Mouse (Mus musculus) frontal cortex, postnatal 25 days (tissue): ENCODE data around the gene Myo18b.

Experiments
- DNase-seq, 2 experiments: peaks; one replicate each; pipeline ENCODE4 v3.0.0; 2022; ENCODE audit warnings: low spot score in 2 of 2

The Myo18b gene

GRCm38 (mm10) chr5:112876846-112877390 is 19.2 kb downstream of the Myo18b start:
- DNase-seq, result peak in 1 of 2 experiments; percentile 52

GRCm38 (mm10) chr5:112872999-112873398 is 23.2 kb downstream of the Myo18b start:
- no peak for DNase-seq

- peak; percentile 67 to 71 for DNase-seq
These were observed 25.4 kb downstream of the Myo18b start for GRCm38 (mm10) chr5:112870729-112871128.

GRCm38 (mm10) chr5:112868620-112869019 is 27.5 kb downstream of the Myo18b start:
- no peak for DNase-seq

DNA sequence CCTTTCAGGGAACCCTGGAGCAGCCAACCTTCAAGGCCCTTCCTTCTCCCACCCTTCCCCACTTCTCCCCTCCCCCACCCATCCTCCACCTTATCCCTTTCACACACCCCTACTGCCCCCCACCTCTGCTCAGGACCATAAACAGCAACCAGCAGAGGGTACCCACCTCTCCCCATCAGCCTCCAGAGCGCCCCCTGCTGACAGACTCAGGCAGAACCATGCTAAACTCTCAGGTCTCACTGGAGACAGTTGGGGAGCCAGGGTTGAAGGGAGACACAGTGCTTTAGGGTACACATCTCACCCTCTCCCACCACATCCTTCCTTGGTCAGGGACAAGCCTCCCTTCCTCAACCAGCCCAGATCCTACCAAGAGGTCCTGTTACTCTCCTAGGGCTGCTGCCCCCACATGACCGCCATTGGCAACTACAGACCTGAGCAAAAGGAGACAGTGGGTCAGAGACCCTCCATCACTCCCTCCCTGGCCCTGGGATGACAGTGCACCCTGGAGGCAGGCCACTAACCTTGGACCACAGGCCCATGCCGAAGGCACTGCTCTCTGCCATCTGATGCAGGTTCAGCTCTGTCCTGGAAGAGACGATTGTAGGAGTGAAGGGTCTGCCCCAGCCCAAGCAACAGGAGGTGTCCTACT is 31.3 kb downstream of the Myo18b start:
- DNase-seq, result peak in 1 of 2 experiments; percentile 35

DNA sequence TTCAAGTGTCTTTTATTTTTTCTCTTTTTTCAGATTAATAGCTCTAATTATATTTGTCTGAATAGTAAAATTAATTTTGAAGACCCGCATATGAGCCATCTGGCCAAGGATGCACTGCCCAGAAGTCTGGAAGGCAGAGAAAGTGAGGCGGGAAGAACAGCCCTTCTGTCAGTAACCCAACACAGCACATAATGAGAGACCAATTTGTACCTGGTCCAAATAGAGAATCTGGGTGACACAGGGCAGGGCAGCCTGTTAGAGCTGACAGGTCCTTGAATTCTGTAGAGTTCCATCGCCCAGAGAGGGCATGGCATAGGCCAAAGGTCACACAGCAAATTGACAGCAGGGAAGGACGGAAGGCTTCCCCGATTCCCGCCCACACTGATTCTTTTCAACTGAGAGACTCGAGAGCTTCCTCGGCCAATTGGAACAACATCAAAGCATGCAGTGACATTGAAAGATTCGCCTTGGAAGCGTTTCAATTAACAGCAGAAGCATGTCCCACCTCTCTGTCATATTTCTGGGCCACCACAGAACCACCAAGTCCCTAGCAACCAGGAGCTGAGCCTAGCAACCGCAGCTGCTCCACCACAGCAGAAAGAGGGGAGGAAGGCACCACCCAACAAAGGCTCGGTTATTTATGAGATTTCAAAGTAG is 36.7 kb downstream of the Myo18b start:
- no peak for DNase-seq

GRCm38 (mm10) chr5:112853179-112853578 is 43.0 kb downstream of the Myo18b start:
- DNase-seq, result peak; percentile 24 to 33

GRCm38 (mm10) chr5:112851389-112851788 is 44.8 kb downstream of the Myo18b start:
- no peak for DNase-seq

GRCm38 (mm10) chr5:112848586-112849280 is 47.4 kb downstream of the Myo18b start:
- peak in 1 of 2 experiments; percentile 27 for DNase-seq

- no peak for DNase-seq
These were observed 48.1 kb downstream of the Myo18b start for GRCm38 (mm10) chr5:112847985-112848542.

- DNase-seq, result no peak
These were observed 50.0 kb downstream of the Myo18b start for GRCm38 (mm10) chr5:112846146-112846545.

DNA sequence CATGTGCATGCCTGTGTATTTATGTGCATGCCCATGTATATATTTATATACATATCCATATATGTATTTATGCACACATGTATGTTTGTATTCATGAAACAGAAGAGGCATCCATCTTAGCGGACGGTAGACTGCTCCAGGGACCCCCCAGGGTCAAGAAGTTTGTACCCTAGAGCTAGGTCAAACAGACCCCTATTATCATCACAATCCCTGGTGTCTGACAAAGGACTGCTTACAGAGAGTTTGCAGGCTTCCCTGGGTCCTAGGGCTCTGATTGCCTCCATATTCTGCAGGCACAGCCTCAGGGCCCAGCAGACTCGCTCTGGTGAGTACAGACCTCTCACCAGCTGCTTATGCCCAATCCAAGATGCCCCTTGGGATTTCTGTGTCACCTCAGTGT is 51.7 kb downstream of the Myo18b start:
- no peak for DNase-seq

DNA sequence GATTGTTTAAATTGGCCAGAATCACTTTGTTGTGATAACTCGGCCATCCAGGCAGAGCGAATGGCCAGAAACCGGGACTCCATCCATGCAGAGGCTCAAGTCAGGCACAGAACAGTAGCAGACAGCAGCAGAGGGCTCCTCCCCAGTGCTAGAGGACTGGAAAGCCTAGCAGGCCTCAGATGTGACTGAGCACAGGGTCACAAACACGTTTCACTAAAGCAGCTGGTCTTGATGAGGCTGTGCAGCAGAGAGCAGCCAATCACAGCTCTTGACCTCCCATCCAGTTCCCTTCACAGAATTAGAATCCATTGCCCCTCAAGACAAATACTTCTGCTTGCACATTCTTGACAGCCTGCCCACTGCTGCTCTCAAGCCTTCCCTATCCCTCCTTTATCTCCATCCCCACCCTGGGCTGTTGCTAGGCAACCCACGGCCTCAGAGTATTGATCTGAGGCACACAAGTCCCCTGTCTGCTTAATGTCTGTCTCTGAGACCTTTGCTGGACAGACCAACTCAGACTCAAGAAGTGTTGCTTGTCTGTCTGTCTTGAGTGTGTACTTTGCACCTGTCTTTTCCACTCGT is 52.4 kb downstream of the Myo18b start:
- no peak for DNase-seq

- DNase-seq, result no peak
These were observed 53.5 kb downstream of the Myo18b start for GRCm38 (mm10) chr5:112842696-112843095.

DNA sequence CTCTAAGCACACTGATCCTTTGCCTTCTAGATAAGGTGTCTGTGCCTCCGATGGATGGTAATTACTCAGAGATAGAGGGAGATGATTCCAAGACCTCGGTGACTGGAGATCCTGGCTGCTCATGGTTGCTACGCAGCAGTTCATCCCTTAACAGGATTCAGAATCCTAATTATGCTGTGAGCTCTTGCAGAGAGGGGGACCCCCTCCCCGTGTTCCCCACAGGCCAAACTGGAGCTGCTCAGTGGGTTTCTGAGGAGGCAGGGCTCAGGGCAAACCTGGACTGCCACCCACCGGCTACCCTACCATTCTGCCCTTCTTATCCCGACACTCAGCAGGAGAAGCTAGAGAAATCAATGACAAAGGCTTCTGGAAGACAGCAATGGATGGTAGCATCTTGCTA is 54.3 kb downstream of the Myo18b start:
- DNase-seq, result no peak

GRCm38 (mm10) chr5:112834896-112835295 is 61.3 kb downstream of the Myo18b start:
- DNase-seq, result no peak

DNA sequence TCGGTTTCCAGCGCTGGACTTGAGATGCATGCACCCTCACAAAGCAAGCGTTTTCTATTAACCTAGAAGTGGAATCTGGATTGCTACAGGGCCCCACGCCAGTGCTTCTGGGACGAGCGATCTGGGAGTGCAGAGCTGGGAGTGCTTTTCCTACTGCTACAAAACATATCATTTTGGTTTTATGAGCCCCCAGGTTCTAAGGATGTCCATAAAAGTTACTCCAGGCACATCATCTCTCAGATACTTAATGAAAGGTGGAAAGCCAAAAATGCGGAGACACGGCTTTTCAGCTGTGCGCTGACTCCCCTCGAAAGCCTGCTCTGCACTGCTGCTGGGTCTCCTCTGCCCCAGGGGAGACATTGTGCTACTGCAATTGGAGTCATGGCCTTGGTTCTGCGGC is 62.3 kb downstream of the Myo18b start:
- DNase-seq, result no peak

DNA sequence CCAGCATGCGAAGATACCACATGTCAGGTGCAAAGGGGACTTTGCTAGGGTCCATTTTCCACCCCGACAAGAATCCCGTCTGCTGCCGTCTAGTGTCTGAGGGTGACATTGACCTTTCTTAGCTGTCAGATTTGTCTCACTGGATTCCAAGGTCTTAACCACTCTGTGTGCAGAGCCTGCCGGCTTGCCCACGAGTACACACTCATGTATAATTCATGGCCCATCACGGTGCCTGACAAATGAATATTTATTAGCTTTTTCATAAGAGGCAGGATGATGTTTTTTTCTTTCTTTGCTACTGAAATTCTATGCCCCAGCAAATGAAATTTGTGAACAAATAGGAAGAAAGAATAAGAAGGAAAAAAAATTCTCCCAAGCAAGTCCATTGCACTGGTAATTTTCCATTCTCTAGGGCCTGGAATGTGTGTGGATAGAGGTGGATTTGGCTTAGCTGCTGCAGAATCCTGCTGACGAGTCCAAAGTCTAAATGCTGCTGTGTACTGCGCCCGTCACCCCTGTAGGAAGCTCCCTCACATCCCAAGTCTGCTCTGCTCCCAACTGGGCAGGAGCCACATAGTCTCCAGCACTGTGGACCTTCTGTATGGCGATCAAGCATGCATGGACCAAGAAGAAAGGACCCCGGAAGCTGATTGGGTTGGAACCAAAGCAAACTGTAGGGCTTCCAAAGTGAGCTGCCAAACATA is 70.9 kb downstream of the Myo18b start:
- DNase-seq, result no peak

- DNase-seq, result no peak
These were observed 71.8 kb downstream of the Myo18b start for GRCm38 (mm10) chr5:112824376-112824775.

- DNase-seq, result no peak
These were observed 73.7 kb downstream of the Myo18b start for GRCm38 (mm10) chr5:112822426-112822825.

DNA sequence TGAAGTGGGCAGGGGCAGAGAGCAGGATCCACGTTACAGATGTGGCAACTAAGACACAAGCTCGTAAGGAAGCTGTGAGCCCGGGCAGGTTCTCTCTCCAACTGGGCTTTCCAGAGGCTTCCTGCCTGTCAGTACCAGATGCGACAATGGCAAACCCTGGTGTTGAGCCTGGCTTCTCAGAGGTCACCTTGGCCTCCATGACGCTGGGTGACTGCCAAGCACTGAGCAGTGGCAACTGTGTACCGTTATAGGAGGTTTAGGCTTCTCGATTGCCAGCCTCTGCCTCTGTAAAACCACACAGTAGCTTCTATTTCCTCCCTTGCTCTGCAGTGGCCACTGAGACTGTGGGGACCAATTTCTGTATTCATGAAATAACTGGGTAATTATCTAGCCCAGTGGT is 81.1 kb downstream of the Myo18b start:
- no peak for DNase-seq
